Mouse (Mus musculus) E14TG2a.4 (cell line): Measurements from ENCODE around the gene Cbfa2t2.
"Not testable (repeated sequence)": the region's sequence is repeated elsewhere in the genome, so short reads cannot be mapped to it uniquely, and the experiment has no call there.

Experiments used
- H3K27me3 ChIP-seq: 2 replicates; pipeline ENCODE4 v1.6.1; 2014; ENCODE audit warnings: low read length, control low read depth; ENCODE audit not compliant: insufficient read depth
- H3K36me3 ChIP-seq: 2 replicates; pipeline ENCODE4 v1.6.1; 2014; ENCODE audit warnings: low read length, control low read depth; ENCODE audit not compliant: insufficient read depth
- H3K4me1 ChIP-seq: replicated peaks from 2 replicates; pipeline ENCODE4 v1.6.1; 2014; ENCODE audit warnings: low read depth, low read length, control low read depth
- H3K4me3 ChIP-seq: replicated peaks from 2 replicates; pipeline ENCODE4 v1.5.1; 2014; ENCODE audit warnings: mild to moderate bottlenecking, low read length
- H3K9me3 ChIP-seq: 2 replicates; pipeline ENCODE4 v1.6.1; 2014; ENCODE audit warnings: low read length, control low read depth
- CTCF ChIP-seq: conservative IDR thresholded peaks from 2 replicates; pipeline ENCODE4 v1.5.1; 2014; ENCODE audit warnings: low read length
- NANOG ChIP-seq: IDR thresholded peaks from 2 replicates; pipeline ENCODE4 v1.6.1; 2014; ENCODE audit warnings: borderline replicate concordance, low read length, mixed read lengths
- POU5F1 ChIP-seq: IDR thresholded peaks from 2 replicates; pipeline ENCODE4 v1.6.1; 2014; ENCODE audit warnings: low read length, borderline replicate concordance

The Cbfa2t2 gene

DNA sequence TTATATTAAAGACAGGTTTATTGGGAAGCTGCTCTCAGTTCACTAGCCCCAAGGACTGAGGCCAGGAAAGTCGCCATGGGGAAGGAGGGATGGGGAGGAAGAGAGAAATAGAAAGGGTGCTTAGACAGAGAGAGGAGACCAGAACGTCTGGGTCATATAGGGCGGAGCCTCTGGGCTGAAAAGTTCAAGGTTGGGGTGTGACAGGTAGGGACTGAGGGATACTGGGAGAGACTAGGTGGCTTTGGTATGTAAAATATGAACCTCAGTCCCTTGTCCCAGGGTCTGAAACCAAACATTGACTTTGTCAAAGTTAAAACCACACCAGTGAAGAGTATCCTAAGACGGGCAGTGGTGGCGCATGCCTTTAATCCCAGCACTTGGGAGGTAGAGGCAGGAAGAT lies 30.9 kb downstream of the Cbfa2t2 start:
- Histone ChIP-seq H3K4me3 (peak overlapping the region; percentile 27; the same call in 1 of the 2 replicates), H3K4me1 (peaks cover 69% of the 10 kb centered on the region), H3K36me3 (peaks cover 32% of the 10 kb centered on the region), H3K9me3 (peaks cover 11% of the 10 kb centered on the region), H3K27me3 (no peaks in the 10 kb centered on the region)
- TF ChIP-seq NANOG (no peak), POU5F1 (no peak), CTCF (no peak)

DNA sequence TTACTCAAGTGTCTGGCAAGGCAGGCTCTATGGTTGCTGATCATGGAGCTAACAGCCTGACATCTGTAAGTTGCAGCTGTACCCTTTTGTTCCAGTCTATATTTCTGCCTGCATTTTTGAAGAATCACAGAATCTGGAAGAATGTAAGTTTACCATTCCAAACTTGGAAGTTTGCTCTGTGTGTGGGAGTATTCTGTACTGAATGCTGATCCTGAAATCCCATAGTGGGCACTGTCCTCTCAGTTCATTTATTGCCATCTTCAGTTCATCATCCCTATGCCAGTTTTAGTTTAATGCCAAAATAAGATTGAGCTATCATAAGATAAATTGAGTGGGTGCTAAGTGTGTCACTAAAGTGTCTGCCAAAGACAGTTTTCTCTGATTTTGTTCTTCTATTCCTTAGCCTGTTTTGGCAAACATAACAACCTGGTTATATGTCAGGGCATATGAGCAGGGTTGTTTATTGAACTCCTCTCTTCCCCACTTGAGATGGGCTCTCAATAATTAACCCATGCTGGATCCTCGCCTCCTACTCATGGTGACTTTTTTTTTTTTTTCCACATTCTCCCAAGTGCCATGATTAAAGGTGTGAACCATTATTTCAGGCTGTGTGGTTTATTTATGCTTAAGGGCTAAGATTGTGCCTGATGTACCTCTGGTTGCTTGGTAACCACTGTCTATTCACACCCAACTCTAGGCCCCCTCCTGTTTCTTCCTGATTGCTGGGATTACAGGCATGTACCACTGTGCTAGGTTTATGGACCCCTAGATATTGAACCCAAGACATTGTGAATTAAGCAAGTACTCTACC lies 38.2 kb downstream of the Cbfa2t2 start:
- H3K9me3 ChIP-seq, result no peaks in the 10 kb centered on the region
- peaks cover 45% of the 10 kb centered on the region for H3K4me1 ChIP-seq
- TF ChIP-seq CTCF (no peak), NANOG (no peak), POU5F1 (no peak)
- H3K4me3 ChIP-seq, result no peak overlapping the region
- H3K36me3 ChIP-seq, result peaks cover 36% of the 10 kb centered on the region
- H3K27me3 ChIP-seq, result no peaks in the 10 kb centered on the region

DNA sequence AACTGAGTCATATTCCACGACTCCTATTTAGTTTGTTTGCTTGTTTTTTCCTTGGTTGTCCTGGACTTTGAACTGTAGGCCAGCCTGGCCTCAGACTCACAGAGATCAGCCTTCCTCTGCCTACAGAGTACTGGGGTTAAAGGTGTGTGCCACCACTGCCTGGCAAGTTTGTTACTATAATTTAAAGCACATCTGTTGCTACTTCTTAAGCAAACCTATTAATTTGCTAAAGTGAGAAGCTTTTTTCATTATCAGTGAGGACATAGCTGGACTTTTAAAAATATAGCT lies 38.7 kb downstream of the Cbfa2t2 start:
- Histone ChIP-seq H3K27me3 (no peaks in the 10 kb centered on the region), H3K36me3 (peaks cover 36% of the 10 kb centered on the region), H3K4me3 (no peak overlapping the region), H3K4me1 (peaks cover 50% of the 10 kb centered on the region), H3K9me3 (no peaks in the 10 kb centered on the region)
- TF ChIP-seq POU5F1, result no peak
- no peak for TF ChIP-seq NANOG
- TF ChIP-seq CTCF, result no peak

DNA sequence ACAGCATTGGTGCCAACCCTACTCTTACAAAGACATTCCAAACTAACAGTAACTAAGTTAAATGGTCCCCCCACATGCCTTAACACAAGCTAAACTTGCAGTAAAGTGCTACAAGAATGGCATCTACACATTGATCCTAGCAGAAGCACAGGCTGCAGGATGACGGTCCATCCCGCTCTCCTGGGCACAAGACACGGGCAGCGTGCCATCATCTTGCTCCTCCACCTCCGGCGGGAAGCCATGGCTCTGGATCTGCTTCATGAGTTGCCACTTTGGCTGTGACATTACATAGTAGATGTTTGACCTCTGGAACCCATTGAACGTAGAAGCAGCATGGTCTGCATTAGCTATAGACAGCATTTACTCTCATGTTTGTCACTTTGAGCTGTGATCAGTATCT lies 39.6 kb downstream of the Cbfa2t2 start:
- H3K27me3 ChIP-seq, result no peaks in the 10 kb centered on the region
- peaks cover 39% of the 10 kb centered on the region for H3K36me3 ChIP-seq
- H3K9me3 ChIP-seq, result no peaks in the 10 kb centered on the region
- peaks cover 52% of the 10 kb centered on the region for H3K4me1 ChIP-seq
- TF ChIP-seq CTCF (no peak), POU5F1 (no peak), NANOG (no peak)
- no peak overlapping the region for H3K4me3 ChIP-seq

DNA sequence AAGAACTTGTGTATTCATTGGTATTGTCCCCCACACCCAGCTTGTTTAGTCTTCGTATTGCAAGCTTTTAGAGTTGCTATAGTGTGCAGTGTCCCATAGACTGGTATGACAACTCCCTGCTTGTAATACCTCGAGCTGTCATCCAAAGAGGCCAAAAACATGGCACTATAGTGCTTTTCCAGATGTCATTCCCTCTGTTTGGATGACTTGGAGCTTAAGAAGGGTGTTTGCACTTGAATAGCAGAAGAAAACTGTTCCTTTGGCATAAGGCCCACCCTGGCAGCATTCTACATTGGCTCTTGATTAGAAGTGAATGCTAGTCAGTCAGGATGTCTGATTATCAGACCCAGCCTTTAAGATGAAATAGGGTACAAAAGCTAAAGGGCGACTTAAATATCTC lies 40.7 kb downstream of the Cbfa2t2 start:
- H3K9me3 ChIP-seq, result no peaks in the 10 kb centered on the region
- H3K36me3 ChIP-seq, result peaks cover 39% of the 10 kb centered on the region
- no peak overlapping the region for H3K4me3 ChIP-seq
- H3K4me1 ChIP-seq, result peaks cover 49% of the 10 kb centered on the region
- no peak for TF ChIP-seq NANOG
- TF ChIP-seq CTCF, result no peak
- TF ChIP-seq POU5F1, result no peak
- H3K27me3 ChIP-seq, result no peaks in the 10 kb centered on the region

DNA sequence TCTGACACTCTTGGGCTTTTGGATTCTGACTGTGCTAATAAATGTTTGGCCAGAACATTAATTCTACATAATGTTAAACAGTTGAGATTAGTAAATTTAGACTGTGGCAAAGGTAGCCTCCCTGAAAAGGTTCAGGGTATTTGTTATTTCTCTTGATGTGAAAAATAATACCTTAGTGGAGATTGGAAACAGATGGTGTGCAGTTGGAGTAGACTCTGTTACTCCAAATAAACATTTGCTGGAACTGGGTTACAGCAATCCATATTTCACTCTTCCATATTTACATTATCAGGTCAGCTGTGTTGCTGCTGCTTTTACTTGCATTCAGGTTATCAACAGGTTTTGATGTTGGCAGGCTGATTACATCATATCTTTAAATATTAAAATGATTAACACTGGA lies 55.5 kb downstream of the Cbfa2t2 start:
- Histone ChIP-seq H3K36me3 (peaks cover 31% of the 10 kb centered on the region; the same call in 1 of the 2 replicates), H3K27me3 (no peaks in the 10 kb centered on the region), H3K4me3 (no peak overlapping the region), H3K4me1 (peaks cover 78% of the 10 kb centered on the region), H3K9me3 (no peaks in the 10 kb centered on the region)
- no peak for TF ChIP-seq NANOG
- no peak for TF ChIP-seq CTCF
- TF ChIP-seq POU5F1, result no peak

DNA sequence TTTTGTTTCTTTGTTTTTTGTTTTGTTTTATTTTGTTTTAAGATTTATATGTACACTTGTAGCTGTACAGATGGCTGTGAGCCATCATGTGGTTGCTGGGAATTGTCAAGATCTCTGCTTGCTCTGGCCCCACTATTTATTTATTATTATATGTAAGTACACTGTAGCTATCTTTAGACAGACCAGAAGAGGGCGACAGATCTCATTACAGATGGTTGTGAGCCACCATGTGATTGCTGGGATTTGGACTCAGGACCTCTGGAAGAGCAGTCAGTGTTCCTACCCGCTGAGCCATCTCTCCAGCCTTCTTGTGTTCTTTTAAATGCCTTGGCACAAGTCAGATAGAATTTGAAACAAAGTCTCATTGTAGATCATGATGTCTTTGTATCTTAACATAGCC lies 57.3 kb downstream of the Cbfa2t2 start:
- TF ChIP-seq CTCF, result peak; percentile 42
- H3K4me3 ChIP-seq, H3K9me3 ChIP-seq, H3K27me3 ChIP-seq: not testable (repeated sequence)
- peaks cover 34% of the 10 kb centered on the region for H3K36me3 ChIP-seq
- peaks cover 74% of the 10 kb centered on the region for H3K4me1 ChIP-seq

DNA sequence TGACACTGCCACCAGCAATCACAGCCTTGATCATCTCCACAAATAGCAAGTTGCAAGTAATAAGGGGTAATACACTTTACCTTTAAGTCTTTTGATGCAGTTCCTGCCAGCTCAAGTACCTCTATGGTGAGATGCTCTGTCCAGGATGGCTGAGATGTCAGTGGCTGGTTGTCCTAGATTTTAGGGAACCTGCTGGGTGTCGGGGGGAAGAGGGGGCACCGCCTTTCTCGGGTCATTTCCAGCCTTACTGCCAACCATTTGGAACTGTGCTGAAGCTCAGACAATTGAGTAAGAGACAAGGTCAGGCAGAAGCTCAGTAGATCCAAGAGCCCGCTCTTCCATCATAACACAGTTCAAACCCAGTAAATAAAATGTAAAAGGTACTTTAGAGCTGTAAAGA lies 58.7 kb downstream of the Cbfa2t2 start:
- Histone ChIP-seq H3K36me3 (peaks cover 43% of the 10 kb centered on the region), H3K4me3 (no peak overlapping the region), H3K4me1 (peaks cover 71% of the 10 kb centered on the region), H3K27me3 (no peaks in the 10 kb centered on the region), H3K9me3 (no peaks in the 10 kb centered on the region)
- TF ChIP-seq NANOG (no peak), POU5F1 (no peak), CTCF (no peak)

DNA sequence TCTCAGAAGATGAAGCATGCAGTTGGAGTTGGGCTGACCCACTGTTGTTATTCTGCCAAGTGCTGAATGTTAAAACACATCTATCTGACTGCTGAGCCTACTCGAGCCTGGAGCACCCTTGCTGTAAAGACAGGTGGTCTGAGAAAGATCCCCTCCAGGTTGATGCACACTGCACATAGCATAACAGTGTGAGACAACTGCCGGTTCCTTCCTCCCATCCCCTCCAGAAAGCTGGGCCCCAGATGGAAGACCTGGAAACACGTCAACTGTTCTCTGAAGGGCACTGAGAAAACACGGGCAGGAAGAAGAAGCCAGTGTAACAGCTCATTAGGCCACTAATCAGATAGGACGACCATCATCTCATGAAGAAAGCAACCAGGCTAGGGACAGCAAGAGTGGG lies 62.3 kb downstream of the Cbfa2t2 start:
- TF ChIP-seq CTCF, result no peak
- TF ChIP-seq NANOG, result no peak
- no peak for TF ChIP-seq POU5F1
- Histone ChIP-seq H3K27me3 (no peaks in the 10 kb centered on the region), H3K9me3 (no peaks in the 10 kb centered on the region), H3K36me3 (peaks cover 73% of the 10 kb centered on the region), H3K4me3 (no peak overlapping the region), H3K4me1 (peaks cover 86% of the 10 kb centered on the region)
